Mouse (Mus musculus) small intestine, adult 2 months (tissue): Measurements from ENCODE around the gene Glipr1.

Experiments used
- CTCF ChIP-seq: fragments of 200-500 bp; IDR thresholded peaks from 2 replicates; pipeline ENCODE4 v1.5.1; 2012; ENCODE audit warnings: low read depth, mild to moderate bottlenecking, control low read depth, inconsistent platforms, low read length, moderate library complexity, mixed read lengths; ENCODE audit not compliant: insufficient replicate concordance, insufficient read length; ENCODE audit errors: extremely low read depth
- POLR2A ChIP-seq: fragments of 200-500 bp; IDR thresholded peaks from 2 replicates; pipeline ENCODE4 v1.6.1; 2012; ENCODE audit warnings: low read depth, mild to moderate bottlenecking, control low read depth, inconsistent platforms, low read length, moderate library complexity

- no peak for TF ChIP-seq POLR2A
- TF ChIP-seq CTCF: no peak
Measured at GRCm38 (mm10) chr10:111996549-111996904, 5.9 kb downstream of the Glipr1 start.
